Mouse (Mus musculus) G1E (cell line): ENCODE measurements around the gene Dbn1. TPM values are rescaled to one million over a fixed set of nuclear protein-coding genes. Genes with fewer than 3 reads are reported as not detected.

Source experiments
- ATAC-seq: 2 replicates; pipeline ENCODE4 v1.8.0; 2016; ENCODE audit warnings: mild to moderate bottlenecking; ENCODE audit not compliant: insufficient number of reproducible peaks, poor library complexity, low FRiP score, severe bottlenecking; ENCODE audit errors: extremely low read depth
- DNase-seq: peaks from one replicate; pipeline ENCODE4 v3.0.0; 2012; ENCODE audit warnings: low spot score
- H3K27me3 ChIP-seq: 2 replicates; pipeline ENCODE4 v1.6.1; 2012; ENCODE audit warnings: mild to moderate bottlenecking, low read length, inconsistent platforms; ENCODE audit not compliant: insufficient read depth
- H3K36me3 ChIP-seq: replicated peaks from 2 replicates; pipeline ENCODE3; 2012; ENCODE audit warnings: mild to moderate bottlenecking, inconsistent platforms
- H3K4me1 ChIP-seq: 2 replicates; pipeline ENCODE4 v1.6.1; 2012; ENCODE audit warnings: low read depth, low read length, inconsistent platforms, mixed read lengths; ENCODE audit not compliant: insufficient read depth
- H3K4me3 ChIP-seq: 2 replicates; pipeline ENCODE4 v1.5.1; 2012; ENCODE audit warnings: low read depth, mild to moderate bottlenecking, inconsistent platforms, low read length, moderate library complexity, mixed read lengths
- H3K9me3 ChIP-seq: replicated peaks from 2 replicates; pipeline ENCODE4 v1.6.1; 2012; ENCODE audit warnings: inconsistent platforms
- CTCF ChIP-seq: IDR thresholded peaks from 2 replicates; pipeline ENCODE4 v1.5.1; 2012; ENCODE audit warnings: low read depth, low read length, inconsistent platforms, mixed read lengths
- GATA1 ChIP-seq: IDR thresholded peaks from 2 replicates; pipeline ENCODE4 v1.6.1; 2012; ENCODE audit warnings: borderline replicate concordance, low read length, inconsistent platforms, mixed read lengths
- GATA2 ChIP-seq: IDR thresholded peaks from 2 replicates; pipeline ENCODE4 v1.6.1; 2012; ENCODE audit warnings: low read depth, low read length, inconsistent platforms, borderline replicate concordance
- POLR2AphosphoS5 ChIP-seq: IDR thresholded peaks from 2 replicates; pipeline ENCODE4 v1.6.1; 2012; ENCODE audit warnings: low read depth, low read length, inconsistent platforms; ENCODE audit not compliant: insufficient replicate concordance
- TAL1 ChIP-seq: conservative IDR thresholded peaks from 2 replicates; pipeline ENCODE4 v1.6.1; 2012; ENCODE audit warnings: low read depth, low read length, inconsistent platforms, mixed read lengths
- polyA plus RNA-seq: library from polyadenylated mRNA; stranded (reverse); fragments of >175 nt; gene quantifications from 2 replicates; pipeline ENCODE4 v1.2.3, GENCODE M21; 2012
- total RNA-seq, 2 experiments: library from RNA; stranded (forward) in 1 of 2; stranded (reverse) in 1 of 2; fragments of 200-1000 nt in 1 of 2; fragments of >200 nt in 1 of 2; fragmentation: Nextera tagmentation in 1 of 2; gene quantifications; 2 replicates each; pipeline ENCODE4 v1.2.3; 2014 to 2017

The Dbn1 gene
- total and polyA plus RNA-seq, 3 experiments, result 0.25 to 0.33 TPM; not detected in 1

GRCm38 (mm10) chr13:55463399-55464026 lies 24.4 kb downstream of the Dbn1 start:
- DNase-seq (no peak), ATAC-seq (no peak)
- Histone ChIP-seq H3K4me3 (no peak overlapping the region), H3K27me3 (no peaks in the 10 kb centered on the region; the same call in 1 of the 2 replicates), H3K36me3 (peaks cover 69% of the 10 kb centered on the region), H3K4me1 (peaks cover 19% of the 10 kb centered on the region), H3K9me3 (no peaks in the 10 kb centered on the region)
- TF ChIP-seq GATA1, result no peak
- TF ChIP-seq POLR2AphosphoS5, result no peak
- TF ChIP-seq TAL1, result no peak
- TF ChIP-seq CTCF, result no peak
- no peak for TF ChIP-seq GATA2

- Histone ChIP-seq H3K4me1 (peaks cover 19% of the 10 kb centered on the region), H3K9me3 (no peaks in the 10 kb centered on the region), H3K27me3 (no peaks in the 10 kb centered on the region; the same call in 1 of the 2 replicates), H3K4me3 (no peak overlapping the region), H3K36me3 (peaks cover 74% of the 10 kb centered on the region)
- DNase-seq (no peak), ATAC-seq (no peak)
- no peak for TF ChIP-seq GATA2
- TF ChIP-seq GATA1, result no peak
- no peak for TF ChIP-seq TAL1
- no peak for TF ChIP-seq POLR2AphosphoS5
- no peak for TF ChIP-seq CTCF
Observed at GRCm38 (mm10) chr13:55462965-55463364, 24.9 kb downstream of the Dbn1 start.

- Histone ChIP-seq H3K4me3 (no peak overlapping the region), H3K4me1 (peaks cover 39% of the 10 kb centered on the region), H3K36me3 (peaks cover 100% of the 10 kb centered on the region), H3K9me3 (no peaks in the 10 kb centered on the region), H3K27me3 (no peaks in the 10 kb centered on the region)
- DNase-seq (no peak), ATAC-seq (no peak)
- TF ChIP-seq GATA1, result no peak
- TF ChIP-seq GATA2, result no peak
- no peak for TF ChIP-seq CTCF
- no peak for TF ChIP-seq POLR2AphosphoS5
- TF ChIP-seq TAL1, result no peak
Observed at GRCm38 (mm10) chr13:55451785-55452549, 35.9 kb downstream of the Dbn1 start.

GRCm38 (mm10) chr13:55451296-55451695 lies 36.6 kb downstream of the Dbn1 start:
- Histone ChIP-seq H3K4me3 (no peak overlapping the region), H3K4me1 (peaks cover 46% of the 10 kb centered on the region), H3K36me3 (peaks cover 99% of the 10 kb centered on the region), H3K9me3 (no peaks in the 10 kb centered on the region), H3K27me3 (no peaks in the 10 kb centered on the region)
- TF ChIP-seq CTCF (no peak), GATA2 (no peak), POLR2AphosphoS5 (no peak), TAL1 (no peak)
- ATAC-seq (no peak), DNase-seq (no peak)

DNA sequence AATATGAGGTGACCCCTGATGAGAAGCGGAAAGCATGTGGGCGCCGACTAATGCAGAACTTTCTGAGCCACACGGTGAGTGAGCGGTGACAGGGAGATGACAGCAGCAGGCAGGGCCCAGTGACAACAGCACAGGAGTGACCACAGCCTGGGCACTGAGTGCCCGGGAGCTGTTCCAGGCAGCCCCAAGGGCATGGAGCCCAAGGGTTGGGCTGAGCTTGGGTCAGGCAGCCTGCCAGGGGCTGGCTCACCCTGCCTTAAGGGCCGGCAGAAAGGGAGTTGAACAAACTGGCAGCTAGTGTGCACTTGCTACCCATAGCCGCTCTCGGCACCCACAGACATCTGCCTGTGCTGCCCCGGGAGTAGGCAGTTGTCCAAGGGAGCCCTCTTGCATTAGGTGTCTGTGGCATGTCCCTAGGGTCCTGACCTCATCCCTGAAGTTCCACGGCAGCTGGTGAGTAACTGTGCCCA lies 37.4 kb downstream of the Dbn1 start:
- H3K36me3 ChIP-seq, result peaks cover 92% of the 10 kb centered on the region
- H3K4me3 ChIP-seq, result no peak overlapping the region
- ATAC-seq (no peak), DNase-seq (no peak)
- H3K4me1 ChIP-seq, result peaks cover 51% of the 10 kb centered on the region
- no peaks in the 10 kb centered on the region for H3K9me3 ChIP-seq
- TF ChIP-seq CTCF (no peak), GATA1 (no peak), GATA2 (no peak), TAL1 (no peak), POLR2AphosphoS5 (no peak)
- no peaks in the 10 kb centered on the region for H3K27me3 ChIP-seq

GRCm38 (mm10) chr13:55449679-55450441 lies 38.1 kb downstream of the Dbn1 start:
- DNase-seq (no peak), ATAC-seq (no peak)
- H3K4me1 ChIP-seq, result peaks cover 53% of the 10 kb centered on the region
- H3K27me3 ChIP-seq, result no peaks in the 10 kb centered on the region
- TF ChIP-seq POLR2AphosphoS5 (no peak), TAL1 (no peak), GATA1 (no peak), CTCF (no peak; the same call in 1 of the 2 replicates), GATA2 (no peak)
- peak overlapping the region; percentile 18; the same call in 1 of the 2 replicates for H3K4me3 ChIP-seq
- H3K9me3 ChIP-seq, result no peaks in the 10 kb centered on the region
- H3K36me3 ChIP-seq, result peaks cover 85% of the 10 kb centered on the region
